Mouse (Mus musculus) gastrocnemius, adult 18-20 months (tissue): ENCODE measurements around the gene AI413582. TPM values are rescaled to one million over a fixed set of nuclear protein-coding genes. Genes with fewer than 3 reads are reported as not detected.
A peak's percentile ranks its signal among the peaks of the same experiment; 100 is the strongest.

ENCODE experiments used
- DNase-seq: peaks from one replicate; pipeline ENCODE4 v3.0.0; 2021; ENCODE audit warnings: low spot score
- total RNA-seq, 2 experiments: library from RNA; stranded (reverse); gene quantifications; 2 replicates each; pipeline ENCODE4 v1.2.3; 2021

Gene AI413582
- total RNA-seq, 2 experiments from 2014 or later = 2.8 to 4.0 TPM

- DNase-seq = no peak
These were observed 44.3 kb downstream of the AI413582 start, which contains the start of gene Grm4 for GRCm38 (mm10) chr17:27521303-27521702. TSS of gene Grm4 (minus strand) at chr17:27521403.

GRCm38 (mm10) chr17:27520557-27520956, 45.0 kb downstream of the AI413582 start:
- DNase-seq = peak; percentile 26

- DNase-seq = no peak
These were observed 46.6 kb downstream of the AI413582 start for GRCm38 (mm10) chr17:27518700-27519595.

GRCm38 (mm10) chr17:27518296-27518695, 47.3 kb downstream of the AI413582 start:
- no peak for DNase-seq

- no peak for DNase-seq
These were observed 51.4 kb downstream of the AI413582 start for GRCm38 (mm10) chr17:27513916-27514762.

Other genes starting within 250 kb of the AI413582 start
- gene Grm4, start 44.4 kb downstream of the AI413582 start, total RNA-seq = under 1 TPM in 1 of 2 experiments, not detected in 1; 0.07 TPM
- gene Hmga1, start 9.3 kb downstream of the AI413582 start, total RNA-seq = 10 to 100 TPM; 31.9 to 32.7 TPM
- gene Nudt3, start 57.7 kb upstream of the AI413582 start, total RNA-seq = 100 to 1,000 TPM; 249 to 272 TPM
- gene RPS10-NUDT3, start 69.5 kb upstream of the AI413582 start, total RNA-seq = 1 to 10 TPM in 1 of 2 experiments, not detected in 1; 1.5 TPM
- gene Rps10, start 70.9 kb upstream of the AI413582 start, total RNA-seq = 100 to 1,000 TPM; 400 to 411 TPM
- gene Pacsin1, start 89.8 kb upstream of the AI413582 start, total RNA-seq = under 1 TPM in 1 of 2 experiments, not detected in 1; 0.33 TPM
- not detected for gene Spdef, start 163.2 kb upstream of the AI413582 start, total RNA-seq